Mouse (Mus musculus) layer of hippocampus, adult 9-11 months (tissue): Measurements from ENCODE around the gene Trp53bp2.

Experiments
- DNase-seq: peaks from one replicate; pipeline ENCODE4 v3.0.0; 2022

The Trp53bp2 gene

DNA sequence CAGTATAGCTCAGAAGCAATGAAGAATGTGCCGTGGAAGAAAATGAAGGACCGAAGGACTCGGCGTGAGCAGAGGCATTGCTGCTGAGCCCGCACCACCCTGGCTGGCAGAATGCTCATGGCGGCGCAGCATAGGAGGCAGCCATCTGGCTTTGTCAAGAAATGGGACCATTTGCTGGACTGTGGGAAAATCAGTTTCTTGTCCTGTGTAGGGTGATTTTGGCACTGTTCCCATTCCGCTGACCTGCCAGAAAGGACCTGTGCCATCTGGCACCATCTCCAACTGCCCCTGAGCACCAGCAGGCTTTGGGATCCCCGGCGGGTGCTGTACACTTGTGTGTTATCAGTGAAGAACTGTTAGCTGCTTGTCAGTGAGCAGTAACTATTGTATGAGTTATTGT is 52.8 kb downstream of the Trp53bp2 start:
- DNase-seq = peak; percentile 30

- DNase-seq = no peak
These were observed 56.3 kb downstream of the Trp53bp2 start for GRCm38 (mm10) chr1:182465309-182465708.

- DNase-seq = no peak
These were observed 57.0 kb downstream of the Trp53bp2 start for GRCm38 (mm10) chr1:182465978-182466377.

DNA sequence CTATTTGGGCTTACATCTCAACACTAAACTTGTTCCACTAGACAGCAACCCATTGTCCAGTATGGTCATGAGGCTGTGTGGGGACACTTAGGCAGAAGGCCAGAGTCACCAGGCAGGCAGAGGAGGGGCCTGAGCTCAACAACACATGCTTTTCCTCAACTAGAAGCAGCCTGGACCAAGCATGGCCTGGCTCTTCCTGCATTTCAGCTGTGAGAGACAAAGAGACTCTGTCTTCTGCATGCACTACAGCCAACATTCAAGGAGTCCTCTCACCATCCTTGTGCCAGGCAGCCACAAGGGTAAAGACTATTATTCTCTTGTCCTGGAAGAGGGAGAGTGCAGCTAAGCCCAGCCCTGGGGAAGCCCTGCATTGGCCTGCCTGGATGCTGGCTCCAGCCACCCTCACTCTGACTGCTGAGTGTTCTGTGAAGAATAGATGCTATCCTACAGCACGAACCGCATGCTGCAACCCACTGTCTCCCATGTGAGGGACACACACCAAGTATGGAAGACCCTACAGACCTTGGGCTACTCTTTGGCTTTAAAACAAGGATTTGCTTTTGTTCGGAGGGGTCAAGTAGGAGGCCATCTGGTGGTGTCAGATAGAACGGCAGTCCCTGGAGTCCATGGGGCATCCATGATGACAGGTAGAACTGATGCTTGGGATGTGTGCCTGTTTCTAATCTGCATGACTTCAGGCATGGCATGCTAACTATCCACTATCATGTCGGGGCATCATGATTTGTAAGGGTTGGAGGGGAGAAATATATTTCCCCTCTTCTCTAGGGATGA is 66.2 kb downstream of the Trp53bp2 start:
- DNase-seq = peak; percentile 91

DNA sequence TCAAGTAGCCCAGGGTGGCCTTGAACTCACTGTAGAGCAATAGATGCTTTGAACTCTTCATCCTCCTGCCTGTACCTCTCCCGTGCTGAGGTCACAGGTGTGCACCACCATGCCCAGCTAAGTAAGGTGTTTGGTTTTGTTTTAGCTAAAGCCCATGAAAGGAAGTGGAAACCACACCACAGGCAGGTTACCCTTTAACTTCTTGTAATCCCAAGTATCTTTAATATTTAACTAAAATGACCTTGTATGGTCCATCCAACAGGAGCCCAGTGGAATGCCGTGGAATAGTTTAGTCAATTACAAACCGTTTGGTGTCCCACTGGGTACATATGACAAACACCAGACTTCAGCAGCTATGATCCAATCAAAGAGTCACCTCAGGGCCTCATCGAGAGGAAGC is 70.0 kb downstream of the Trp53bp2 start:
- no peak for DNase-seq

- DNase-seq = no peak
These were observed 72.2 kb downstream of the Trp53bp2 start for GRCm38 (mm10) chr1:182481138-182481537.

DNA sequence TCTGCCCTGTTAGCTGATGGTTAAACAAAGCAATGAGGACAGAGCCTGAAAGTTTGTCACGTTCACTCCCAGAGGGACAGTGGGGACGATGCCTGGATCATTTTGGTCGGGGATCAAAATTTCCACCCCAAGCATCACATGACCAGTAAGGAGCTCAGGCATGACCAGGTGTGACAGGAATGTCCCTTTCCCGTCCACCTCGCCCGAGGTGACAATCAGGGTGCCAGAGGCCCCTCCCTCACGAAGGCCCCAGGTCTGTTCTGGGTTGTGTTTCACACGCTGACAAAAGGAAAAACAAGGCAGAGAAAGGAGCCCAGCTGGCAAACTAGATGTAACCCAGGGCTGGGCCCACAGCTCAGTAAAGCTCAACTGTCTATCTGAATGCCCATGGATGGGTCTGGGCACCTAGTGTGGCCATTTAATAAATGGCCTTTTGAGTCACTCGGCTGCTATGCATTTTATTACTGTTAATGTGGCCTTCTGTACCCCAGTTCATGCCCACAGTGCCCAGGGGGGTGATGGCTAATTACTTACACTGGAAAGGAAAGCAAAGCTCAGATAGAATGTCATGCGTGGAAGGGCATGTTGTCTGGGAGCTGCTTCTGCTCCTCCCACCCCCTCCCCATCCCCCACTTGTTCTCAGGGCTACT is 72.8 kb downstream of the Trp53bp2 start:
- no peak for DNase-seq

- peak; percentile 69 for DNase-seq
These were observed 74.3 kb downstream of the Trp53bp2 start for GRCm38 (mm10) chr1:182482991-182483909.

DNA sequence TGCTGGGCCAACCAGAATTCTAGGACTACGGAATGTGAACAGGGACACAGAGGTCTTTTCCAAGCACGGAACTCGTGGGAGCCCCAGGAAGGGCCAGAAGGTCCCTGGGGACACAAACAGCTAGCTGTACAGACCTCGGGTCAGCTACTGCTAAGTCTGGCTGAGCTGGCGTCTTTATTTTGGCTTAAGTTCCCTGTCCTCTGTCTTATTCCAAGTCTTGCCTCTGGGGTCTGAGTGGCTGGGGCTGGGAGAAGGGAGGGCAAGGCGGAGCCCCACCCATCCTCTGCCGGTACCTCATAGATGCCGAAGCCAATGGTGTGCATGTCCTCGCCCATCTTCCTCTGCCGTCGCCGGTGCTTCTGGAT is 74.9 kb downstream of the Trp53bp2 start:
- DNase-seq = peak; percentile 71

DNA sequence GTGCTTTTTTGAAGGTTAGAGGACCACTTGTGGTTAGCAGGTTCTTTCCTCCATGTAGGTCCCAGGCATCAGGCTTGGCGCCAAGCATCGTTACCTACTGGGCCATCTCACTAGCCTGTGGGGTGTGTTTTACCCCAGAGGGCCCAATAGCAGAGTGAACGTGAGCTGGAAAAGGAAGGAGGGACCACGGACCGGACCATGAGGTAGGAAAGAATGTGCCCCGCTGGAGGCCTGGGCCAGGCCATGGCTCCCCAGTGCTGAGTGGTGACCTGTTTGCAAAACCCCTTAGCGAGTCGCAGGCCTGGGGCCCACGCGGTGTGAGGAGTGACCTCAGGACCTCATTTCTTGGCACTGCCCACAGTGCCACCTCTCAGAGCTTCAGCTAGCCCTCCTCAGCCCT is 79.5 kb downstream of the Trp53bp2 start:
- no peak for DNase-seq

GRCm38 (mm10) chr1:182489803-182490452 is 81.0 kb downstream of the Trp53bp2 start:
- peak; percentile 96 for DNase-seq

- DNase-seq = no peak
These were observed 81.6 kb downstream of the Trp53bp2 start for GRCm38 (mm10) chr1:182490568-182490967.

DNA sequence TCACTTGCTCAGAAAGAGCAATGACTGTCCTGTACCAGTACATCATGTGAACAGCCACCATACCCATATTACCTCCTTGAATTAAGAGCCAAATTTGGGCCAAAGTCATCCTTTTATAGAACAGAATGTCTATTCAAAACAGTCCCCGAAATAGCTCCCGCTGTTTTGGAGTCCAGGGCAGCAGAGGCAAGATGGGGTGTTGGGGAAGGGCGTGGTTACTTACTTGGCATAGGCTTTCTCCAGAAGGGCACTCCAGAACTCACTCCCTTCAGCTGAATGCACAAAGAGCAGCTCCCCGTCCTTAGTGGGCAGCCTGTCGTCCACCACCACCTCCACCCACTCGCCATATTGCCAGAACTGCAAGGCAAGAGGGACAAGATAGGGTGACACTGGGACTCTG is 82.9 kb downstream of the Trp53bp2 start:
- DNase-seq = no peak

- no peak for DNase-seq
These were observed 85.5 kb downstream of the Trp53bp2 start for GRCm38 (mm10) chr1:182494285-182495145.

DNA sequence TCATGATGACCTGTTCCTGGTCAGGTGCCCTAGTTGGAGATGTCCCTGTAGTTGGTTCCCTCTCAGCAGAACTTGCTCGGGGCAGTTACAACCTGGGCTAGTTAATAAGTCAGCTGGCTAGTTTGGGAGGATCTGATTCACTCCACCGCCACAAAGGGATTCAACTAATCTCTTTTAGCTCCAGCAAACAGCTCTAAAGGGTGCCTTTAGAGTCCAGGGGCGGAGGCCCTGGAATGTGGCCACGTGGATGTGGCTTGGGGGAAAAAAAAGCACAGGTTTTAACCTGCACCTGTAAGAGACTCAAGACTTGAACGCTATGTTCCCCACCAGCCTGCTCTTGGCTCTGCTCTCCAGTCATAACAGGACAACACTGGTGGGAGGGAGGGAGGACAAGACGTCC is 87.7 kb downstream of the Trp53bp2 start:
- no peak for DNase-seq

- no peak for DNase-seq
These were observed 88.8 kb downstream of the Trp53bp2 start for GRCm38 (mm10) chr1:182497736-182498135.

DNA sequence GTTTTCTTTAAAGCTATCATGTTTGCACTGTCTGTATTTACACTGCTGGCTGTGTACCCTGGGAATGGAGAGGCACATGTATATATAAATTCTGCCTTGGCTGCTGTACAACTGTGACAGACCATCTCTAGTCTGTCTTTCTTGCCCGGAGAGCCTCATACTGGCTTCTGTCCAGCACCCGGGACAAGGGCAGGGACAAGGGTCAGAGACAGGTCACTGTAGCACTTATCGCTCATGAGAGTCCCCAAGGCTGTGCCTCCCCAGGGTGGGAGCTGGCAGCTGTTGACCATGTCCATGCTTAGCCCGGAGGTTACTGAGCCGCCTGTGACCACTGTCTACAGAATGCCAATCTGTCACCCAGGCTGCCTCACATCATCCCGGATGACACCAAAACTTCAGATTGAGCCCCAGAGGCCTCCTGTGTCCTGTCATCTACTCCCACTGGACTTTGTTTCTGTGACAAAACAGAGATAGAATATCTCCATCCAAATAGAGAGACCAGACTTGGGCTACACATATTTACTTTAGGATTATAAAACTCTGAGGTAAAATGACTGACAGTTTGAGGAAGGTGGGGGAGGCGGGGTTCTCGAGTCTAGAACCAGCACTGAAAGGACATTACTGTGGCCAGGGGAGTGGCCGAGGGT is 90.6 kb downstream of the Trp53bp2 start:
- DNase-seq = no peak

DNA sequence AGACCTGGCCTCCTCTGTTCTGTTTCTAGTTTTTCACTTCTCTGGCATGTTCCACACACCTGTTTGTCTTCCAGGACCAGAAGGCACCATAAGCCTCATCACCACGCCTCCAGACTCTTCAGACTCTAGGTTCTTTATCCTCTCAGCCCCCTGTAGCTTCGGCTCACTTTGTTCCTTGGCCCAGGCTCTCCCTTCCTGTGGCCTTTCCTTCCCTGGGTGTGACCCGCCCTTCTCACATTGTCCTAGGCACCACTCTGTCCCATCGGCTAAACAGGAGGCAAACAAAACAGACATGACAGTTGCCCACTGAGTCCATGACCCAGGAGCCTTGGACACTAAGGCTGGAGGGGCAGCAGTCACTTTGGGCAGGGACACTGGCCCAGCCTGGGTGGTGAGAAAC is 91.3 kb downstream of the Trp53bp2 start:
- DNase-seq = no peak

GRCm38 (mm10) chr1:182500843-182501242 is 91.9 kb downstream of the Trp53bp2 start:
- no peak for DNase-seq

GRCm38 (mm10) chr1:182501815-182502405 is 92.9 kb downstream of the Trp53bp2 start:
- DNase-seq = no peak

GRCm38 (mm10) chr1:182502491-182503050 is 93.6 kb downstream of the Trp53bp2 start:
- DNase-seq = no peak
